Mouse (Mus musculus): ENCODE results near the gene Mroh7. TPM values are rescaled to one million over a fixed set of nuclear protein-coding genes. Genes with fewer than 3 reads are reported as not detected.
"Not testable (repeated sequence)": the region's sequence is repeated elsewhere in the genome, so short reads cannot be mapped to it uniquely, and the experiment has no call there.

Gene Mroh7
- polyA plus RNA-seq, 1 experiment = 1.5 TPM

DNA sequence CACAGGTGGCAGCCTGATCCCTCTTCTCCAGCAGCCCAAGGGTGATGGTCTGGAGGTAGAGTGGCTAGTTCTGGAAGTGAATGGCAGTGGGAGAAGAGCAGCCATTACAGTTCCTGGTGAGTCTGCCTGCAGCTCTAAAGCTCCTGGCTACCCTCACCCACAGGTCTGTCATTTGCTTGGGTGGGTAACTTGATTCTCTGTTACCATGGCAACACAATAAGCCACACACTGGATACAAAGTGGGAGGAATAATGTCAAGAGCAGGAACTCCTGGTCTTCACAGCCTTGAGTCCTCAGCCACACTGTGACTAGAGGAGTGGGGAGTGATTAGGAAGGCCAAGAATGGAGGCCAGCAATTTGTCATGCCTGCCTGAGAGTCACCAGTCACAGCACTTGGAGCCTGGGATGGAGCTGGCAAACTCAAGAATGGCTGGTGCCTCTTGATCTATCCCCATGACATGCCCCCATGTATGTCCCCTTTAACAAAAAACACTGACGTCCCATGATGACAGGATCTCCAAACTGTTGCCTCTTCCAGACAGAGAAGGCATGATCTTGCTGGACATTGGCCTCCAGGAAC, 16.4 kb upstream of the Mroh7 start:
- TF ChIP-seq CTCF (IDR thresholded peaks at IDR 0.05; ENCODE audit: insufficient read depth, low read length) (no peak), POLR2A (IDR thresholded peaks at IDR 0.05; ENCODE audit: borderline replicate concordance, extremely low read depth, low read depth, low read length) (no peak)
- DNase-seq = no peak
- Histone ChIP-seq H3K4me1 (ENCODE audit: control insufficient read depth, insufficient read depth, low read length) (no peaks in the 10 kb centered on the region), H3K4me3 (replicated peaks; ENCODE audit: extremely low read depth, low read depth, low read length) (no peak overlapping the region)
- WGBS = 82% methylated on average over 1 of the region's 1 CpGs

DNA sequence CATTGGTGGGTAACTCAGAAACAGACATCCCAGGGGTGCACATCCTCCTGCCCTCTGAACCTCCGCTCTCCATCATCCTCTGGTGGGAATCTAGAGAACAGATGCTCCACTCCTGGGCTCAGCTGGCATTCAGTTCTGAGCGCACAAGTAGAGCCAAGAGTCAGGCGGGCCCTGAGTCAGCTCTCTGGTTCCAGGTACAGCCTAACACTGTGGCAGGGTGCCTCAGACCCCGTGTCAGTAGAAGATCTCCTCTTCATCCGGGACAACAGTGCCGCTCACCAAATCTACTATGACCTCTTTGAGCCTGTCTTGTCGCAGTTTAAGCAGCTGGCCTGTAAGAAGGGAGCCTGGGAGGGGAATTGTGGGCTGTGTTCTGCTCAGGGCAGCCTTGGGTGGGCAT, 15.1 kb upstream of the Mroh7 start:
- 75% methylated on average over 7 of the region's 7 CpGs for WGBS
- Histone ChIP-seq H3K4me1 (ENCODE audit: control insufficient read depth, insufficient read depth, low read length) (no peaks in the 10 kb centered on the region), H3K4me3 (replicated peaks; ENCODE audit: extremely low read depth, low read depth, low read length) (no peak overlapping the region)
- TF ChIP-seq CTCF (IDR thresholded peaks at IDR 0.05; ENCODE audit: insufficient read depth, low read length) (no peak), POLR2A (IDR thresholded peaks at IDR 0.05; ENCODE audit: borderline replicate concordance, extremely low read depth, low read depth, low read length) (no peak)
- no peak for DNase-seq

DNA sequence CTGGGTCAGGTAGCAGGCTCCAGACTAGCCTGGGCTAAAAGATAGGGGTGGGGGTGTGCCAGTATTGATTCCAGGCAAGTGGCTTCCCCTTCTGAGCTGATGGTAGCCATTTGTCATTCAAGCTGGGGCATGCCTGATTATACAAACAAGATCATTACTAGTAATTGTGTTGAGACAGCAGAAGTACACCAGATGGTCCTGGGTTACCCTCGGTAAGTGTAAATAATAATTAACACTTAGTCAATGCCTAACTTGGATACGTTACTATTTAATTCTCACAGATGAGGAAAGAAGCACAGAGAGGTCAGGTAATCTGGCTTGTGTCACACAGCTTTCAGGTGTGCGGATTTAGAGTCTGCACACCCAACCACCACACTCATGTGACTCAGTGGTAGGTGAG, 7.2 kb upstream of the Mroh7 start:
- Histone ChIP-seq H3K4me3 (replicated peaks; ENCODE audit: extremely low read depth, low read depth, low read length) (no peak overlapping the region), H3K4me1 (ENCODE audit: control insufficient read depth, insufficient read depth, low read length) (no peaks in the 10 kb centered on the region)
- TF ChIP-seq POLR2A (IDR thresholded peaks at IDR 0.05; ENCODE audit: borderline replicate concordance, extremely low read depth, low read depth, low read length) (no peak), CTCF (IDR thresholded peaks at IDR 0.05; ENCODE audit: insufficient read depth, low read length) (no peak)
- no peak for DNase-seq
- WGBS = 68% methylated on average over 3 of the region's 3 CpGs

DNA sequence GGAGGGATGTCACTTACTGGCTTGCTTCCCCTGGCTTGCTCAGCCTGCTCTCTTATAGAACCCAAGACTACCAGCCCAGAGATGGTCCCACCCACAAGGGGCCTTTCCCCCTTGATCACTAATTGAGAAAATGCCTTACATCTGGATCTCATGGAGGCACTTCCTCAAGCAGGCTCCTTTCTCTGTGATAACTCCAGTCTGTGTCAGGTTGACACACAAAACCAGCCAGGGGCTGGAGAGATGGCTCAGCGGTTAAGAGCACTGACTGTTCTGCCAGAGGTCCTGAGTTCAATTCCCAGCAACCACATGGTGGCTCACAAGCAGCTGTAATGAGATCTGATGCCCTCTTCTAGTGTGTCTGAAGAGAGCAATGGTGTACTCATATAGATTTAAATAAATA, 6.2 kb upstream of the Mroh7 start:
- H3K4me3 ChIP-seq (replicated peaks; ENCODE audit: extremely low read depth, low read depth, low read length); H3K4me1 ChIP-seq (ENCODE audit: control insufficient read depth, insufficient read depth, low read length); DNase-seq: not testable (repeated sequence)
- WGBS = 93% methylated on average over 1 of the region's 1 CpGs

DNA sequence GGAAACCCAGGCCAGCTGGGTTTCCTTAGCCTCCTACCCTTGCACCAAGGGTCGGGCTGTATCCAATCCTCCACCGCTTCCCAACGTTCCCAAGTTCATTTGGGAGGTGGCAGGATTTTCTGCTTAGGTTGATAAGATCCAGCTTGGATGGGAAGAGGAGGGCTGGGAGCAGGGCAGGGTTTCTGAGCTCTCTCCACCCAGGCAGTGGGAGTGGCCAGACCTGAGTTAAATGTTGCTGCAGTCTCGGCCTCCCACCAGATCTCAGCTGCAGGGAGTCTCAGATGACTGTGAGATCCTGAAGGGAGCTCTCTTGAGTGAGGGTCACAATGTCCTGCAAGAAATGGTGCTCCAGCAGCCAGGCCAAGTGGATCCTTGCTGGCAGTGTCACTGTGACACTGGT, 2.9 kb upstream of the Mroh7 start, which contains the start of gene Fam151a:
TSS of gene Fam151a (plus strand) at position 254 of the 400 bp plus-strand sequence.
- H3K4me3 ChIP-seq (replicated peaks; ENCODE audit: extremely low read depth, low read depth, low read length) = no peak within 1 kb of the TSS
- DNase-seq = no peak
- no peak for TF ChIP-seq POLR2A (IDR thresholded peaks at IDR 0.05; ENCODE audit: borderline replicate concordance, extremely low read depth, low read depth, low read length)
- no peak for TF ChIP-seq CTCF (IDR thresholded peaks at IDR 0.05; ENCODE audit: insufficient read depth, low read length)
- WGBS = 51% methylated on average over 4 of the region's 4 CpGs
- no peaks in the 10 kb centered on the region for H3K4me1 ChIP-seq (ENCODE audit: control insufficient read depth, insufficient read depth, low read length)

DNA sequence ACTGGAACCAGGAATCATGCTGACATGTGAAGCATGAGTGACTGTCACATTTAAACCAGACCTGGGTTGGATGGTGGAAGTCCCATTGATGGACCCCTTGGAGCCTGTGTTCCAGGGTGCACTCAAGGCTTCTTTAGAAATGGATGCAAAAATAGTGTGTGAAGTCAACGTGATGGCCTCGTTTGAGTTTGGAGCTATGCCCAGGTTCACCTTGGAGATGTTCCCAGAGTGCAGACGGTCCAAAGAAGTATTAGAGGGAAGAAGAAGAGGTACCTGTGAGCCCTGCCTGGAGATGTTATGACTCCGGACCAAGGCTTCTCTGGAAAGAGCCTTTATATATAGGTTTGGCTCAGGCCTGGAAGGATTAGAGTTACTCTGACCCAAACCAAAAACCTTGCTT, 10.1 kb downstream of the Mroh7 start:
- TF ChIP-seq POLR2A (IDR thresholded peaks at IDR 0.05; ENCODE audit: borderline replicate concordance, extremely low read depth, low read depth, low read length) = no peak
- TF ChIP-seq CTCF (IDR thresholded peaks at IDR 0.05; ENCODE audit: insufficient read depth, low read length) = no peak
- H3K4me3 ChIP-seq (replicated peaks; ENCODE audit: extremely low read depth, low read depth, low read length) = no peak overlapping the region
- DNase-seq = no peak
- no peaks in the 10 kb centered on the region for H3K4me1 ChIP-seq (ENCODE audit: control insufficient read depth, insufficient read depth, low read length)
- 71% methylated on average over 4 of the region's 4 CpGs for WGBS

DNA sequence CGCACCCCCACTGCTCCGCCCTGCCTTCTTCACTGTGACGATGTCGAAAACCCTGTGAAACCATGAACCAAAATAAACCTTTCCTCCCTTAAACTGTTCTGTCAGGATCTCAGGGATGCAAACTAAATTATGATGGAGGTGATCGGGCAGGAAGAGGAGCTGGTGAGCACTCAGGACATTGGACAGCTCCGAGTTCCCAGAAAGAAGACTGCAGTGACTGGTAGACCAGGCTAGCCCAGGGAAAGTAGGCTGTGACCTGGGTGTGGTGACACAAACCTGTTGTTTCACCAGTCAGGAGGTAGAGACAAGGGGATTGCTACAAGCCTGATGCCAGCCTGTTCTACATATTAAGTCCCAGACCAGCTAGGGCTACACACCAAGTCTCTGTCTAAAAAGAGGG, 17.1 kb downstream of the Mroh7 start:
- WGBS = 85% methylated on average over 6 of the region's 6 CpGs

DNA sequence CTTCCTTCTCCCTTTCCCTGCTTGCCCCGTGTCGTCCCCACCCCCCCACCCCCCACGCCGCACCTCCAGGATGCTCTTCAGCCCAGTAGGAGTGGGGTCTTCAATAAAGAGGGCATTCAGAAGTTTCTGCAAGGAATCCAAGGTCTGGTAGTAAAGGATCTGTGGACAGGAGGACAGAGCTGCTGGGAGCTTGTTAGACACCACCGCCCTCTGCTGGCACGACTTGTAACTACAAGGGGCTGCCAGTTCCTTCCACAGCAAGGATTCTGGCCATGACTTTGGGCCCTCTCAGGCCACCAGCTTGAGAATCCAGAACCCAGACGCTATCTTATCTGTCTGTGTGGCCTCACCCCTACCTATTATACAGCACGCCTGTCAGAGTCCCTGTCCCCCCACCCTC, 22.3 kb downstream of the Mroh7 start:
- Histone ChIP-seq H3K4me1 (ENCODE audit: control insufficient read depth, insufficient read depth, low read length) (no peaks in the 10 kb centered on the region), H3K4me3 (replicated peaks; ENCODE audit: extremely low read depth, low read depth, low read length) (no peak overlapping the region)
- WGBS = 2% methylated on average over 8 of the region's 8 CpGs
- peak; percentile 74 for DNase-seq
- TF ChIP-seq CTCF (IDR thresholded peaks at IDR 0.05; ENCODE audit: insufficient read depth, low read length) (peak; percentile 98), POLR2A (IDR thresholded peaks at IDR 0.05; ENCODE audit: borderline replicate concordance, extremely low read depth, low read depth, low read length) (no peak)

More for the DNA sequence above, 17.1 kb downstream of the Mroh7 start:
- H3K4me1 ChIP-seq (ENCODE audit: control insufficient read depth, insufficient read depth, low read length) = no peaks in the 10 kb centered on the region
- TF ChIP-seq CTCF (IDR thresholded peaks at IDR 0.05; ENCODE audit: insufficient read depth, low read length) (no peak), POLR2A (IDR thresholded peaks at IDR 0.05; ENCODE audit: borderline replicate concordance, extremely low read depth, low read depth, low read length) (no peak)
- H3K4me3 ChIP-seq (replicated peaks; ENCODE audit: extremely low read depth, low read depth, low read length) = no peak overlapping the region
- no peak for DNase-seq

DNA sequence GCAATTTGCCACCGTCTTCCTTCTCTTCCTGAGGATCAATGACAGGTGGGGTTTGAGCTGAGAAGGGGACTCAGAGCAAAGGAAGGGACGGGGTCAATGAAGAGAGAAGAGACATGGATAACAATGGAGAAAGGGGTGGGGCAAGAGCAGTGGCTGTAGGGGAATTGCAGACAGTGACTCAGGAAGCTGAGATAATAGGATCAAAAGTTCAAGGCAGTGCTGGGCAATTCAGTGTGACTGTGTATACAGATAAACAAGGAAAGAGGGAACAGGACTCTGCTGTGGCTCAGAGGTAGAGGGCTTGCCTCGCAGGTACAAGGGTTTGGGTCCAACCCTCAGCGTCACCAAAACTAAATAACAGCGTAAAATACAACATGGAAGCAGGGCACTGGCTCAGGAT, 22.8 kb downstream of the Mroh7 start:
- TF ChIP-seq CTCF (IDR thresholded peaks at IDR 0.05; ENCODE audit: insufficient read depth, low read length) (no peak), POLR2A (IDR thresholded peaks at IDR 0.05; ENCODE audit: borderline replicate concordance, extremely low read depth, low read depth, low read length) (no peak)

DNA sequence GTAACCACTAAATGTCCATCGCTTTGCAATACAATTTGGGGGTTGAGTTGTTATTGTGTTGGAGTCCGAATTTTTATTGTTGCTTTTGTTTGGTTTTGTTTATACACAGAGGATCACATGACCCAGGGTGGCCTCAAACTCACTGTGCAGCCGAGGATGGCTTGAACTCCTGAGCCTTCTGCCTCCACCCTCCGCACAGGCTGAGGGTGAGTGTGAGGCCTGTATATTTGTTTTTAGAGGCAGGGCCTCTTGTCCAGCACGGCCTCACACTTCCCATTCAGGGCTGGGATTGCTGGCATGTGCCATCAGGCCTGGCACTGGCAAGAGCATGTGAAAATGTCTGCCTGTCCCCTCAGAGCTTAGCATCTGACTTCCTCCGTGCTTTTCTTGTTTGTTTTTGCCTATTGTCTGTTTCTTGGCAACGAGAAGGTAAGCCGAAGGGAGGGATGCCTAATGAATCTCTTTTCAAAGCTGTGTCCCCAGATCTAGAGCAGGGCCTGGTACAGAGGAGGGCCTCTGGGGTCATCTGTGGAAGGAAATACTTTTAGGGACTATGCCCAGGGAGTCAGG, 25.5 kb downstream of the Mroh7 start:
- WGBS = 26% methylated on average over 8 of the region's 8 CpGs

More for the DNA sequence above, 22.8 kb downstream of the Mroh7 start:
- no peak for DNase-seq
- WGBS = 32% methylated on average over 5 of the region's 5 CpGs
- H3K4me1 ChIP-seq (ENCODE audit: control insufficient read depth, insufficient read depth, low read length) = no peaks in the 10 kb centered on the region
- H3K4me3 ChIP-seq (replicated peaks; ENCODE audit: extremely low read depth, low read depth, low read length) = no peak overlapping the region

More for the DNA sequence above, 25.5 kb downstream of the Mroh7 start:
- H3K4me1 ChIP-seq (ENCODE audit: control insufficient read depth, insufficient read depth, low read length) = no peaks in the 10 kb centered on the region
- no peak for TF ChIP-seq CTCF (IDR thresholded peaks at IDR 0.05; ENCODE audit: insufficient read depth, low read length)
- TF ChIP-seq POLR2A (IDR thresholded peaks at IDR 0.05; ENCODE audit: borderline replicate concordance, extremely low read depth, low read depth, low read length) = no peak
- no peak overlapping the region for H3K4me3 ChIP-seq (replicated peaks; ENCODE audit: extremely low read depth, low read depth, low read length)
- DNase-seq = no peak

Measured in lung, adult 2 months (tissue).